Mouse (Mus musculus) heart, embryonic 15.5 days (tissue): Measurements from ENCODE around the gene Kif6. TPM values are rescaled to one million over a fixed set of nuclear protein-coding genes. Genes with fewer than 3 reads are reported as not detected.

ENCODE experiments used
- ATAC-seq: fragments of 200-750 bp; cut with Nextera tagmentation; replicated peaks from 2 replicates; pipeline ENCODE4 v1.8.0; 2017; ENCODE audit warnings: low read depth, moderate TSS enrichment; ENCODE audit not compliant: insufficient number of reproducible peaks, insufficient read depth, low FRiP score
- H3K27ac ChIP-seq: fragments of 300-500 bp; sonication (generic); 2 replicates; pipeline ENCODE4 v1.5.1; 2015; ENCODE audit warnings: mild to moderate bottlenecking, inconsistent platforms
- H3K27me3 ChIP-seq: fragments of 300-500 bp; sonication (generic); 2 replicates; pipeline ENCODE4 v1.6.1; 2015; ENCODE audit warnings: inconsistent platforms
- H3K36me3 ChIP-seq: fragments of 300-500 bp; sonication (generic); 2 replicates; pipeline ENCODE4 v1.6.1; 2015; ENCODE audit warnings: mild to moderate bottlenecking, inconsistent platforms
- H3K4me1 ChIP-seq: fragments of 300-500 bp; sonication (generic); replicated peaks from 2 replicates; pipeline ENCODE4 v1.6.1; 2015; ENCODE audit warnings: inconsistent platforms
- H3K4me2 ChIP-seq: fragments of 300-500 bp; sonication (generic); 2 replicates; pipeline ENCODE4 v1.6.1; 2015; ENCODE audit warnings: inconsistent platforms, mild to moderate bottlenecking, moderate library complexity
- H3K4me3 ChIP-seq: fragments of 300-500 bp; sonication (generic); 2 replicates; pipeline ENCODE4 v1.5.1; 2015; ENCODE audit warnings: mild to moderate bottlenecking, inconsistent platforms
- H3K9ac ChIP-seq: fragments of 300-500 bp; sonication (generic); 2 replicates; pipeline ENCODE4 v1.6.1; 2015; ENCODE audit warnings: mild to moderate bottlenecking, inconsistent platforms
- H3K9me3 ChIP-seq: fragments of 300-500 bp; sonication (generic); replicated peaks from 2 replicates; pipeline ENCODE4 v1.6.1; 2016; ENCODE audit warnings: inconsistent platforms
- WGBS: fragments of 180-500 bp; shearing (Covaris S2); methylation state at CpG from one replicate; pipeline ENCODE4 v1.1.7; 2015; ENCODE audit warnings: mixed read lengths; 5-methylcytosine and 5-hydroxymethylcytosine counted together
- polyA plus RNA-seq: library from polyadenylated mRNA; unstranded; fragments of >200 nt; fragmentation: Nextera tagmentation; extraction: Ambion mirVana; gene quantifications from 2 replicates; pipeline ENCODE4 v1.2.1, GENCODE M21; 2015

The Kif6 gene
- polyA plus RNA-seq, 1 experiment from 2014 or later, result 1.9 TPM

DNA sequence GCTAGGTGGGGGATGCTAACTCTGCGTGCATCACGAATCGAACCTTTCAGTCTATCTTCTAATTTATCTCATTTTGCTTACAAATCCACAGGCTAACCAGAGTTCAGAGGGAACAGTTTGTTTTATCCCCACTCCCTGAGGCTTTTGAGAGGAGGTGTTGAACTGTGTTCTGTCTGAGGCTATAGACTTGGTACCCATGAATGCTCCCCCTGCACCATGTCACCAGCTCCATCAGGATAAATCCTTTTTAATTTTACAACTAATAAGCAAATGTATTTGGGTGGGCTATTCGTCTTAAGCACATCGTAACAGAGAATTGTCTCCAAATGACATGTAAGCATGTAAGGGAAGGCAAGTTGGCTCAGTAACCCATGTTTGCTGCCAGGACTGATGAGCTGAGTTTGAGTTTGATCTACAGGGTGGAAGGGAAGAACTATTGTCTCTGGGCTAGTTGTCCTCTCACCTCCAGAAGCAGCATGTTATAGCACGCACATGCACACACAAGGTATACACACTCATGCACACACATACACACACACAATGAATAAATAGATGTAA is 122.4 kb downstream of the Kif6 start:
- H3K9me3 ChIP-seq, result no peaks in the 10 kb centered on the region
- H3K4me2 ChIP-seq, result no peak overlapping the region
- ATAC-seq, result no peak
- no peaks in the 10 kb centered on the region for H3K36me3 ChIP-seq
- H3K4me1 ChIP-seq, result peaks cover 25% of the 10 kb centered on the region
- no peaks in the 10 kb centered on the region for H3K27me3 ChIP-seq
- WGBS, result 86% methylated on average over 6 of the region's 6 CpGs
- H3K9ac ChIP-seq, result no peak overlapping the region
- no peak overlapping the region for H3K27ac ChIP-seq
- no peak overlapping the region for H3K4me3 ChIP-seq

DNA sequence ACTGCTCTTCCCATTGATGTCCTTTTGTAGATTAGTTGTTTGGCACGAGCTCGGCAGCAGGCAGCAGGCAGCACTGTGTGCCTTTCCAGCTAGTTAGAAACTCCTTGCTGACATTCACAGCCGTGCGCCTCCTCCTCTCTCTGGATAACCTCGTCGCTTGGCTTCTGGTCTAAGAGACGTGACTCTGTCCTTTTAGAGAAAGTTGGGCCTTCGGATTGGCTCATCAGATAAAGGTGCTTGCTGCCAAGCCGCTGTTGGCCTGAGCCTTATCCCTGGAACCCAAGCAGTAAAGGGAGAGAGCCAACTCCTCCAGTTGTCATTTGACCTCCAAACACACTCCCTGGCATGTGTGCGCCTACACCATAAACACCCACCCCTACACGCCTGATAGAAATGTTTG is 123.4 kb downstream of the Kif6 start:
- Histone ChIP-seq H3K27ac (peak overlapping the region; percentile 64), H3K4me2 (peak overlapping the region; percentile 11; the same call in 1 of the 2 replicates), H3K36me3 (no peaks in the 10 kb centered on the region), H3K4me3 (no peak overlapping the region), H3K9ac (no peak overlapping the region), H3K4me1 (peaks cover 25% of the 10 kb centered on the region), H3K27me3 (no peaks in the 10 kb centered on the region), H3K9me3 (no peaks in the 10 kb centered on the region)
- 24% methylated on average over 11 of the region's 11 CpGs for WGBS
- 0 out of 2 replicates have a peak, but pooled peaks have one; percentile 53 for ATAC-seq

DNA sequence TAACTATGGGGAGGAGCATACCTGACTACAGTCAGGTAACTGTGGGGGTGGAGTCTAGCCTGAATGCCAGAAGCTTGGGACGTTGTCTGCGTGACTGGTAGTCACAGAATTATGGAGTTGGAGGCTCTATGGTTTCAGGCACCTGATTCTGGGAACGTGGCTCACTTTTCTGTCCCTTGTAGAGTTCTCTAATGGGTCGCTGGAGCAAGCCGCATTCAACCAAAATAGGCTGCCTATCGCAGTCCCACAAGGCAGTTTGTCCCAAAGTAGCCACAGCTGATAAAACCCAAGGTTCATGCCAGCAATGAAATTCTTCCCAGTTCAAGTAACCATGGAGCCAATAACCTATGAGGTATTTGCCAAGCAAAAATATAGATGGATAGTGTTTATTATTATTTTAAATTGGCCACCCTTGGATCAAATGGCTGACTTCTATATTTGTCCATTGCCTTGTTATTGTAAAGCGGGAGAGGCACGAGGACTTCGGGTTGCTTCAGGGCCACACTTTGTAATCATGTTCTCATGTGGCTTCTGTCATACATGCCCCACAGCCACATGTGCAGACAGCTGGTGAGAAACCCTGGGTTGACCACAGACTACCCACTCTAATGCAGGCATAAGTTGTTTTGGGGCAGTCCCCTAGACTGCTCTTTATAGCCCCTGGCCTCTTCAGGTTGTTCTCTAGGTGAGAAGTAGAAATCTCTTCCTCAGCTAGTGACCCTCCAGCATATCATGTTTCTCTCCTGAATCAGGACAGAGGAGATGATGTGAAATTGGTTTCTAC is 125.2 kb downstream of the Kif6 start:
- Histone ChIP-seq H3K9ac (no peak overlapping the region), H3K4me2 (no peak overlapping the region), H3K27ac (no peak overlapping the region), H3K36me3 (no peaks in the 10 kb centered on the region), H3K4me3 (no peak overlapping the region), H3K4me1 (peaks cover 25% of the 10 kb centered on the region), H3K9me3 (no peaks in the 10 kb centered on the region), H3K27me3 (no peaks in the 10 kb centered on the region)
- 70% methylated on average over 9 of the region's 9 CpGs for WGBS
- no peak for ATAC-seq

DNA sequence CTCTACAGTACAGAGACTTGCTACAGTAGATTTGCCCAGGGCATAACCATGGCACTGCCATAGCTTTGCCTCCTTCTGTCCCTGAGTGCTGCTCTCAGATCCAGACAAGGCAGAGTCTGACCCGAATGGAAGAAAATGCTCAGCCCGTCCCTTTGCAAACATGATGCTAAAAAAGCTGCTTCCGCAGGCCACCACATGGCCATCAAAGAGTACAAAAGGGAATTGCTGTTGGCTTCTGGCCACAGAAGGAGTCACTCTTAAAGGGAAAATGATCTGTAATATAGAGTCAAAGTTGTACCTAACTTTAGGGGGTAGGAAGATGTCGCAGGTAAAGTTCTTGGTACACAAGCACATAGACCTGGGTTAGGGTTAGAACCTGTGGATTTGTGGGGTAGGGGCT is 126.2 kb downstream of the Kif6 start:
- WGBS, result 70% methylated on average over 4 of the region's 4 CpGs
- Histone ChIP-seq H3K36me3 (no peaks in the 10 kb centered on the region), H3K4me2 (no peak overlapping the region), H3K4me1 (peaks cover 25% of the 10 kb centered on the region), H3K27me3 (no peaks in the 10 kb centered on the region), H3K9me3 (no peaks in the 10 kb centered on the region), H3K4me3 (no peak overlapping the region), H3K27ac (no peak overlapping the region), H3K9ac (no peak overlapping the region)
- no peak for ATAC-seq

DNA sequence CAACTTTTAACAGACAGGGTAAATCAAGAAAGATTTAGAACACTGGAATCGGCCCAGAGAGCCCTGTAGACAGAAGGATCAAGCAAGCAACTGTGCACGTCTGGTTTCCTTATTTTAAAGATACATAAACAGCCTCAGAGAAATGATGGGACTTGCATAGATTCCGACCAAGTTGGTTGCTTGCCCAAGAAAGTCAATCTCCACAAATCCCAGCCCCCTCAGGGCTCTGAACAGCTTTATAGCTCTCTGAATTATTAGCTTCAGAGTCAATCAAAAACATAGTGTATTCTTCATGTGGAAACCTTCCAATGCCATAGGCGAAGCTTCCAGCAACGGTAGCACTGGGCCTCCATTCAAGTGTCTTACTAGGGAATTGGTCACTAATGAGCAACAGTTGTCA is 127.0 kb downstream of the Kif6 start:
- Histone ChIP-seq H3K9ac (no peak overlapping the region), H3K4me3 (no peak overlapping the region), H3K4me2 (no peak overlapping the region), H3K27ac (no peak overlapping the region), H3K4me1 (peaks cover 25% of the 10 kb centered on the region), H3K36me3 (no peaks in the 10 kb centered on the region), H3K9me3 (no peaks in the 10 kb centered on the region), H3K27me3 (no peaks in the 10 kb centered on the region)
- WGBS, result 76% methylated on average over 5 of the region's 5 CpGs
- ATAC-seq, result no peak

DNA sequence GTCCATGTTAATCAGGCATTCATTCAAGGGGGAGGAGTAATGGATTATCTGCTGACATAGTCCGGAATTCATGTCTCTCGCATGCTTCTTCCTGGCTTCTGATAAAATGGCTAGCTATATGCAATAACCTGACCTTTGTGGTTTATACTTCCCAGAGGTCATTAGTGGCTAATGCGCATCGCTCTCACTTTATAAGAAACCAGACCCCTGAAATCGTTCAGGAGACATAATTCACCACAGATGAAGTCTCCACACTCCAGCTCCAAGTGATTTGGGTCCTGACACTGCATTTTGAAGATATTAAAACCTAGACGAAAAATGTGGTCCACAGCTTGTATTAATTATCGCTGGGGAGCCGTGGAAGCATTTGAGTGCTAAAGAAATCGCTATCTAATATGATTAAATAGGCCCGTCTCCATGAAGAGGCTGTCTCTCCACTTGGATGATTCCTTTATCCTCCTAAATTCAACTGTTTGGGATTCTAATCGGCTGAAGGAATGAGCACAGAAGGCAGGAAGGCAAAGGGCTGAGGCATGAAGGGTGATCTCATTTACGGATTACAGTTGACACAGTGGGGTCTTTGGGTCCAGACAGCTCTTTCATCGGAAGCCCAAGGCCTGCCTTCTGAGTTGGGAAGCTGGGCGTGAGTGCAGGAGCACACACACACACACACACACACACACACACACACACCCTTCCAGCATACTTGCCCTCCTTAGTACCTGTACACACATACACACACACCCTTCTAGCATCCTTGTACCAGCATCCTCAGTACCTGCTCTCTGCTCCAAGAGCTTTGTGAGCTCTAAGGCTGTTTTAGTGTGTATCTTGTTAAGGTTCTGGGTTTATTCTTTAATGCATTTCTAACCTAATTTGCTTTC is 128.9 kb downstream of the Kif6 start:
- no peak overlapping the region for H3K4me3 ChIP-seq
- H3K36me3 ChIP-seq, result no peaks in the 10 kb centered on the region
- peaks cover 14% of the 10 kb centered on the region; the same call in 1 of the 2 replicates for H3K4me1 ChIP-seq
- no peaks in the 10 kb centered on the region for H3K9me3 ChIP-seq
- no peak for ATAC-seq
- H3K27me3 ChIP-seq, result no peaks in the 10 kb centered on the region
- no peak overlapping the region for H3K9ac ChIP-seq
- H3K27ac ChIP-seq, result no peak overlapping the region
- H3K4me2 ChIP-seq, result no peak overlapping the region
- WGBS, result 65% methylated on average over 14 of the region's 14 CpGs

DNA sequence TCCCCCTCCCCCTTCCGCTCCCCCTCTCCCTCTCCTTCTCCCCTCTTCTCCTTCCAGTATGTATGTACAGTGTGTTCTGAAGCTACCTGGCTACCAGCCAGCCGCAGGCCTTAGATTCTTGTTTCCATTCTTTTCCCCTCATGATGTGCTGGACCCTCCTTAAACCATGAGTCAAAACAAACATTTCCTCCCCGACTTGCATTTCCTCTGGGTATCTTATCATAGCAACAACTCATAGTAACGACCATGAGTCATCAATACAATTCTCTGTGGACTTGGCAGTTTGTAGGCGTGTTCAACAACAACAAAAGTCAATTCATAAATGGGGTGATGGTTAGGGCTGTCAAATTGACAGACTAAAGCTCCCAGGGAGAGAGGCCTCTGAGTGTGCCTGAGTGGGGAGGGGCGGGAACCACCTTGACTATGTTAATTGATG is 136.0 kb downstream of the Kif6 start:
- ATAC-seq, result peak; percentile 64
- no peaks in the 10 kb centered on the region for H3K27me3 ChIP-seq
- no peaks in the 10 kb centered on the region for H3K36me3 ChIP-seq
- H3K4me2 ChIP-seq, result no peak overlapping the region
- H3K4me3 ChIP-seq, result no peak overlapping the region
- H3K9ac ChIP-seq, result no peak overlapping the region
- H3K27ac ChIP-seq, result no peak overlapping the region
- WGBS, result 47% methylated on average over 5 of the region's 6 CpGs
- H3K4me1 ChIP-seq, result no peaks in the 10 kb centered on the region
- H3K9me3 ChIP-seq, result no peaks in the 10 kb centered on the region

DNA sequence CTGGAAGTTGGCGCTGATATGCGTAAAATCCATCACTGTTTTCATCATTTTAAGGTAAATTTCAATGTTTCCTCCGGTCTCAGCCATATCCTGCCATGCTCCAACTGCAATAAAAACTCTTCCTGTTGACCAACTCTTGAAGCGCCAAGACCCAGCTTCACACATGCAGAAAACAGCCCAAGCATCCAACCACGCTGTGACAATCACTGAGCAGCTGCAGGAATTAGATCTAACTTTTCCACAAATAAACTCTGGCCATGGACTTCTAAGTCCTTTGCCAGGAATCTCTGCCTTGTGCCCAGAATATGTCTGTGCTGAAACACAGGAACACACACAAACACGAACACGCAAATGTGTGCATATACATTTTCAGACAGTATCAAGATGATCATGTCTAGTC is 138.9 kb downstream of the Kif6 start:
- peaks cover 10% of the 10 kb centered on the region for H3K4me1 ChIP-seq
- WGBS, result 88% methylated on average over 7 of the region's 7 CpGs
- no peak overlapping the region for H3K4me3 ChIP-seq
- no peak overlapping the region for H3K4me2 ChIP-seq
- H3K9me3 ChIP-seq, result no peaks in the 10 kb centered on the region
- H3K9ac ChIP-seq, result no peak overlapping the region
- no peak for ATAC-seq
- H3K27me3 ChIP-seq, result no peaks in the 10 kb centered on the region
- no peaks in the 10 kb centered on the region for H3K36me3 ChIP-seq
- no peak overlapping the region for H3K27ac ChIP-seq

DNA sequence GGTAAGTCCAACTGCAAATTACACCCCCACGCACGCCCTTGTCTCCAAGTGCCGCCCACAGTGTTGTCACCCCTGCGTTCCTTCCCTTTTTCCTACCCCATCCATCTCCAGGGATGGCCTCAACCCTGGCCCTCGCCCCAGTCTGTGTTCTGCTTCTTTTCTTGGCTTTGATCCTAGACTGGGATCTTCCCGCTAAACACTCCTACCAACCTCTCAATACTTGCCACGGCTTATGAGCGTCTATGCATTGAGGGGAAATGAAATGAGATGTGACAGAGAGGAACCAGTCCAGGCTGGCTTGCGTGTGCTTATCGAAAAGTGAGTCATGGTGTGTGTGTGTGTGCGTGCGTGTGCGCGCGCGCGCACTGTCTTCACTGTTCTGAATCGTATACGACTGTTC is 141.9 kb downstream of the Kif6 start:
- no peaks in the 10 kb centered on the region for H3K36me3 ChIP-seq
- no peak overlapping the region for H3K4me2 ChIP-seq
- H3K27me3 ChIP-seq, result no peaks in the 10 kb centered on the region
- H3K9me3 ChIP-seq, result no peaks in the 10 kb centered on the region
- no peak overlapping the region for H3K4me3 ChIP-seq
- H3K4me1 ChIP-seq, result peaks cover 10% of the 10 kb centered on the region
- peak; percentile 67; the same call in 1 of the 2 replicates for ATAC-seq
- H3K27ac ChIP-seq, result 0 out of 2 replicates have a peak overlapping the region, but pooled peaks have one; percentile 2
- WGBS, result 66% methylated on average over 19 of the region's 19 CpGs
- H3K9ac ChIP-seq, result no peak overlapping the region

DNA sequence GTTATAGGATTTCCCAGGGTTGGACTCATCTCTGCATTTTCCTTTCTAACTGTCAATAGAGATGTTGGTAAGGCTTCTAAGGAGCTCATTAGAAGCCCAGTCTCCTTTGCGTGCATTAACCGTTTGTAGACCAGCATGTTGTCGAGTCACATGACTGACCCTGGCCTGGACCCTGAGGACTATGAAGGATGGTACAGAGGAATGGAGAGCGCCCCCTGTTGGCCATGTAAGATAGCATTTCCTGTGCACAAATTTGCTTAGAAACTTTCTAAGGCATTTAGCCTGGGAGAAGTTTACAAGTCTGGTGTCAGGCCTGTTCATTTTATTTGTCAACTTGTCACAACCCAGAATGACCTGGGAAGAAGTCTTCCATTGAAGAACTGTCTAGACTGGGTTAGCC is 144.1 kb downstream of the Kif6 start:
- WGBS, result 75% methylated on average over 4 of the region's 4 CpGs
- Histone ChIP-seq H3K4me1 (peaks cover 10% of the 10 kb centered on the region), H3K9ac (no peak overlapping the region), H3K4me2 (no peak overlapping the region), H3K4me3 (no peak overlapping the region), H3K27me3 (no peaks in the 10 kb centered on the region), H3K9me3 (no peaks in the 10 kb centered on the region), H3K27ac (no peak overlapping the region), H3K36me3 (no peaks in the 10 kb centered on the region)
- ATAC-seq, result no peak

DNA sequence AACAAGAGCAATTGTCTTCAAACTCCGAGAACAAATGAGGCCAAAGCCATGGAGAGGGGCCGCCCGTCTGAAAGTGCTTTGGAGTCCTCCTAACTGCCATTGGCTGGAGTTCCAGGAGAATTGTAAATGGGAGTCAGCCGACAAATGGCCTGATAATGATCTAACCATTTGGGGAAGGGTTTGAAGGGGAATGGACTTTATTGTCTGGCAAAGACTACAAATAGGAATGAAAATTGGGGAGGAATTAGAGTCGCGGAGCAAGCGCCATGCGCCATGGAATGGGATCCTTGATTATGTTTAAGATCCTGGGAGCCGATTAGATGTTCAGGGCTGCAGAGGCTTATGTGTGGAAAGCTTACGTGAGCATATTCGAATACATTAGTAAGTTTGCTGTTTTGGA is 146.3 kb downstream of the Kif6 start:
- no peaks in the 10 kb centered on the region for H3K27me3 ChIP-seq
- H3K4me2 ChIP-seq, result no peak overlapping the region
- no peak overlapping the region for H3K4me3 ChIP-seq
- no peak overlapping the region for H3K9ac ChIP-seq
- H3K36me3 ChIP-seq, result no peaks in the 10 kb centered on the region
- no peaks in the 10 kb centered on the region for H3K9me3 ChIP-seq
- H3K27ac ChIP-seq, result no peak overlapping the region
- H3K4me1 ChIP-seq, result peaks cover 10% of the 10 kb centered on the region
- 72% methylated on average over 11 of the region's 11 CpGs for WGBS
- ATAC-seq, result no peak
